Mouse (Mus musculus): ENCODE results near the gene Slc47a1.
A peak's percentile ranks its signal among the peaks of the same experiment; 100 is the strongest.

DNA sequence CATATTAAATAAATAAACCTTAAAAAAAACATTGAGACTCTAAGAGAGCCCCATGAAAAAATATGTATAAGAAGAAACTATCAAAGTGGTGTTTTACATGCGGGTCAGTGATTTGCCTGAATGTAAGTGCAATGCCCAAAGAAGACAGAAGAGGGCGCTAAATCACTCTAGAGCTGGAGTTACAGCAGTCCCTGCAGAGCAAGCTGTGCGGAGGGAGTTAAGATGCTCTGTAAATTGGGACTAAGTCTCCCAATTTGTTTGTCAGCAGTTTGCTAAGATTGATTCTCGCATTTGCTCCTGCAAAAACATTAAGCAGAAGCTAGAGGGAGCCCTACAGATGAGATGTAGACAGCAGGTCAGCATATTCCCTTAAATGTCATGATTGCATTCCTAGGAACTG is 72.8 kb downstream of the Slc47a1 start:
- peak; percentile 61 for TF ChIP-seq CTCF (IDR thresholded peaks at IDR 0.05; ENCODE audit: low read depth)
- TF ChIP-seq EP300 (optimal IDR thresholded peaks at IDR 0.05), result no peak

All from stomach, postnatal 0 days (tissue).